Mouse (Mus musculus) spleen, adult 2 months (tissue): ENCODE results near the gene Kif3c. TPM values are rescaled to one million over a fixed set of nuclear protein-coding genes. Genes with fewer than 3 reads are reported as not detected.

ENCODE experiments used
- DNase-seq, 2 experiments: peaks; one replicate each; pipeline versions ENCODE4 v3.0.0 to v3.0.0-alpha.2; 2012 to 2021; ENCODE audit warnings: low spot score in 2 of 2, low read depth in 1 of 2
- H3K27ac ChIP-seq: fragments of 200-500 bp; 2 replicates; pipeline ENCODE4 v1.5.1; 2012; ENCODE audit warnings: low read length, inconsistent platforms; ENCODE audit not compliant: insufficient read depth
- H3K27me3 ChIP-seq: fragments of 200-500 bp; 2 replicates; pipeline ENCODE4 v1.6.1; 2012; ENCODE audit warnings: mild to moderate bottlenecking, moderate library complexity, low read length, inconsistent platforms; ENCODE audit not compliant: control insufficient read depth, insufficient read depth
- H3K36me3 ChIP-seq: fragments of 200-500 bp; 2 replicates; pipeline ENCODE4 v1.6.1; 2012; ENCODE audit warnings: mild to moderate bottlenecking, low read length, inconsistent platforms; ENCODE audit not compliant: control insufficient read depth, insufficient read depth
- H3K4me1 ChIP-seq: fragments of 200-500 bp; 2 replicates; pipeline ENCODE4 v1.6.1; 2011; ENCODE audit warnings: inconsistent platforms; ENCODE audit not compliant: control insufficient read depth, insufficient read depth, insufficient read length
- H3K4me3 ChIP-seq: fragments of 200-500 bp; 2 replicates; pipeline ENCODE4 v1.5.1; 2011; ENCODE audit warnings: mild to moderate bottlenecking, inconsistent platforms; ENCODE audit not compliant: insufficient read depth, insufficient read length; ENCODE audit errors: extremely low read depth
- CTCF ChIP-seq: fragments of 200-500 bp; IDR thresholded peaks from 2 replicates; pipeline ENCODE4 v1.5.1; 2011; ENCODE audit warnings: mild to moderate bottlenecking, inconsistent platforms; ENCODE audit not compliant: insufficient read depth, insufficient read length, insufficient replicate concordance; ENCODE audit errors: extremely low read depth
- POLR2A ChIP-seq: fragments of 200-500 bp; IDR thresholded peaks from 2 replicates; pipeline ENCODE4 v1.6.1; 2011; ENCODE audit warnings: low read depth, low read length, inconsistent platforms
- WGBS: fragments of 180-500 bp; shearing (Covaris S2); methylation state at CpG from one replicate; pipeline ENCODE4 v1.1.7; 2018; 5-methylcytosine and 5-hydroxymethylcytosine counted together
- polyA plus RNA-seq: library from polyadenylated mRNA; depleted of rRNA; stranded (reverse); fragments of >200 nt; gene quantifications from 2 replicates; pipeline ENCODE4 v1.2.3, GENCODE M21; 2012

The Kif3c gene
- polyA plus RNA-seq, 1 experiment: 3.5 TPM

DNA sequence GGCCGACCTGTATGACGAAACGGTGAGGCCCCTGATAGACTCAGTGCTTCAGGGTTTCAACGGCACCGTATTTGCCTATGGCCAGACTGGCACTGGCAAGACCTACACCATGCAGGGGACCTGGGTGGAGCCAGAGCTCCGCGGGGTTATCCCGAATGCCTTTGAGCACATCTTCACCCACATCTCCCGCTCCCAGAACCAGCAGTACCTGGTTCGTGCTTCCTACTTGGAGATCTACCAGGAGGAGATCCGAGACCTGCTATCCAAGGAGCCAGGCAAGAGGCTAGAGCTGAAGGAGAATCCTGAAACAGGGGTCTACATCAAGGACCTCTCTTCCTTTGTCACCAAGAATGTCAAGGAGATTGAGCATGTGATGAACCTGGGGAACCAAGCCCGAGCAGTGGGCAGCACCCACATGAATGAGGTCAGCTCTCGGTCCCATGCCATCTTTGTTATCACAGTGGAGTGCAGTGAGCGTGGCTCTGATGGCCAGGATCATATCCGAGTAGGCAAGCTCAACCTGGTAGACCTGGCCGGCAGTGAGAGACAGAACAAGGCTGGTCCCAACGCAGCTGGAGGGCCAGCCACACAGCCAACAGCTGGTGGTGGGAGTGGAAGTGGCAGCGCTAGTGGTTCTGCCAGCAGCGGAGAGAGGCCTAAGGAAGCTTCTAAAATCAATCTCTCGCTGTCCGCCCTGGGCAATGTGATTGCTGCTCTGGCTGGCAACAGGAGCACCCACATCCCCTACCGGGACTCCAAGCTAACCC is 1.4 kb downstream of the Kif3c start:
- Histone ChIP-seq H3K27me3 (no peaks in the 10 kb centered on the region), H3K4me1 (peaks cover 7% of the 10 kb centered on the region), H3K4me3 (no peak overlapping the region), H3K27ac (no peak overlapping the region), H3K36me3 (no peaks in the 10 kb centered on the region)
- no peak for DNase-seq
- WGBS: 82% methylated on average over 22 of the region's 22 CpGs
- no peak for TF ChIP-seq POLR2A
- TF ChIP-seq CTCF: no peak

DNA sequence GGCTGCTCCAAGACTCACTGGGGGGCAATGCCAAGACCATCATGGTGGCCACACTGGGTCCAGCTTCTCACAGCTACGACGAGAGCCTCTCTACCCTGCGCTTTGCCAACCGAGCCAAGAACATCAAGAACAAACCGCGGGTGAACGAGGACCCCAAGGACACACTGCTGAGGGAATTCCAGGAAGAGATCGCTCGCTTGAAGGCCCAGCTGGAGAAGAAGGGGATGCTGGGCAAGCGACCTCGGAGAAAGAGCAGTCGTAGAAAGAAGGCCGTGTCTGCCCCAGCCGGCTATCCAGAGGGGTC is 2.0 kb downstream of the Kif3c start:
- no peak overlapping the region for H3K27ac ChIP-seq
- TF ChIP-seq CTCF (no peak), POLR2A (no peak)
- DNase-seq: no peak
- H3K4me3 ChIP-seq: no peak overlapping the region
- no peaks in the 10 kb centered on the region for H3K27me3 ChIP-seq
- no peaks in the 10 kb centered on the region for H3K36me3 ChIP-seq
- 96% methylated on average over 14 of the region's 14 CpGs for WGBS
- peaks cover 7% of the 10 kb centered on the region for H3K4me1 ChIP-seq

DNA sequence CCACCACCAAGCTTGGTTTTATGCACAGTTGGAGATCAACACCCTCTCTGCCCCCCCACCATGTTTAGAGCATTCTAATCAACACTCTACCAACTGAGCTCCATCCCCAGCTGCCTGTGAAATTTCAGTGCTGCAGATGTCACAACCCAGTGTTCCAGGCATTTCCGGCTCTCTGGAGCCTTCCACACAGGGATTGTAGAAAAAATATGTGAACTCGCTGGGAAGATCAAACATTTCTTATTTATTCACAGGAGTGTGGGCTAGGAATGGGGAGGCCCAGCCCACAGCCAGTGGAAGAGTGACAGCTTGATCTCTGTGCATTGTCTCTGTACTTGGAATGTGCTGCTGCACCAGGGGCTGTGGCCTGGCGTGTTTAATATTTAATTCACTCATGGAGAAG is 3.8 kb downstream of the Kif3c start:
- TF ChIP-seq CTCF: no peak
- no peak for TF ChIP-seq POLR2A
- H3K4me1 ChIP-seq: peaks cover 7% of the 10 kb centered on the region
- H3K27me3 ChIP-seq: no peaks in the 10 kb centered on the region
- no peak for DNase-seq
- no peaks in the 10 kb centered on the region for H3K36me3 ChIP-seq
- 85% methylated on average over 3 of the region's 3 CpGs for WGBS
- H3K27ac ChIP-seq: no peak overlapping the region
- H3K4me3 ChIP-seq: no peak overlapping the region

DNA sequence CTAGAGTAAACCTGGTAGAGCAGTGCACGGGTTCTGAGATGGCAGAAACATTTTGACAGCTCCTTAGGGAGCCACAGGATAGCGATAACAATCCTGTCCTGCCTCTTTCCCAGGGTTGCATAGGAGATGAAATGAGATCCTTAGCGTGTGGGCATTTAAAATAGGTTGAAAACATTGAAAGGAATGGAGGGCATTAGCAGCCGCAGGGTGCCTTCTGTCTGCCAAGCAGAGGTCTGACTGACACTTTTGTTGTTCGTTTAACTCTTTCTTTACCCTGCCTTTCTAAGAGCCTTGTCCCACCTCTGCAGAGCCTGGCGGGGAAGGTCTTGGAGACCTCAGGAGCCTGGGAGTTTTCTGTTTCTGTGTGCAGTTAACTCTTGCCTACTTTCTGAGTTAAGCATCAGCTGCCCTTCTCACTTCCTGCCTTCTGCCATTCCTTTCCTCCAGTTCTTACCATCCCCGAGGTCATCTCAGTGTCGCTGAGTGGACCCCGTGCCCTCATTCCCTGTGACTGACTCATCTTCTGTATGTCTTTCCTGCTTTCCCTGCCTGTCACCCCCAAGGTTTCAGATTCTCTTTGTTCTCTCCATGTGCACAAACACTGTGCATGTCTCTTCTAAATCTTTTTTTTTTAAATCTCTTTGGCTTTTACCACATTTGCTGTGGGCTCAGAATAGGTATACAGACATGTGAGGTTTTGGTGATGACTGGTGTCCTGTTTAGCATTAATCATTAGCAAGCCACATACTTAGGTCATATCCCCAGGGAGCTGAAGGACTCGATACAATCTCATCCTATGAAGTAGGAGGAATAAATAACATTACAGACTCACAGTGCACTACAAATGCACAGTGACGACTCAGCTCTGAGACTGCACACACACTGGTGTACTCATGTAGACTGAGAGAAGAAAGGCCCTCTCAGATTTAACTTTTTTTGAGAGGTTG is 6.3 kb downstream of the Kif3c start:
- Histone ChIP-seq H3K27ac (no peak overlapping the region), H3K4me3 (no peak overlapping the region), H3K27me3 (no peaks in the 10 kb centered on the region), H3K4me1 (no peaks in the 10 kb centered on the region), H3K36me3 (no peaks in the 10 kb centered on the region)
- no peak for DNase-seq
- TF ChIP-seq POLR2A: no peak
- no peak for TF ChIP-seq CTCF
- WGBS: 76% methylated on average over 11 of the region's 11 CpGs

DNA sequence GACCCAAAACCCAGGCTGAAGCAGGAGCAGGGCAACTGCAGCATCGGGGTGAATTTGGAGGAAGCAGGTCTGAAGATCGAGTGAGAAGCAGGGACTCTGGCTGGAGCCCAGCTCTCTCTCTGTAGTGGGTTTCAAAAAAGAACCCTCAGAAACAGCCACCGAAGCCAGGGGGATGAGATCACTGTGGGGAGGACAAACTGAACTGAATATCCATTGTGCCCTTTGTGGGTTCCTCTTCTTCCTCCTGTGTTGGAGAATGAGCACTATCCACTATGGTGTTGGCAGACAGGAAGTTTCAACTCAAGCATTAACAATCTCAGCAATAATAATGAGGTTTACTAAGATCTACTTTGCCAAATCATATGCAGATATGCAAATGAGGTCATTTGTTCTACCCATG is 7.1 kb downstream of the Kif3c start:
- WGBS: 27% methylated on average over 3 of the region's 3 CpGs
- Histone ChIP-seq H3K4me3 (no peak overlapping the region), H3K4me1 (no peaks in the 10 kb centered on the region), H3K27me3 (no peaks in the 10 kb centered on the region), H3K36me3 (no peaks in the 10 kb centered on the region), H3K27ac (no peak overlapping the region)
- no peak for DNase-seq
- TF ChIP-seq POLR2A (no peak), CTCF (no peak)

DNA sequence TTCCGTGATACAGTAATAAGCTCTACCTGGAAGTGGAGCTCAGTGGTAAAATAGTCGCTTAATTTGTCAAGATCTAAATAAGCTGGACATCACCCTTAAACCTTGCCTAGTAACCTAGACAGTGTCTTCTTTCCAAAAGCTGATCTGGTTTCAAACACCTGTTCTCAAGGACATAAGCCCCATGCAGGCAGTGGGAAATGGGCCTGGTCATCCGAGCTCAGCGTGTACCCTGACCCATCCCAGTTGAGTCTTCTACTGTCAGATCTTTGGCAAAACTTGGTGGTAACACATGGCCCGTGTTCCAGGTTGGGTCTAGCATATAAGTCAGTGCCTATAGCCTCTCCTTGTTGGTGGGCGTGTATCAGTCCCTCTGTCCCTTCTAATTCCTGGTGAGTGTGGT is 8.6 kb downstream of the Kif3c start:
- no peak overlapping the region for H3K4me3 ChIP-seq
- H3K4me1 ChIP-seq: no peaks in the 10 kb centered on the region
- no peaks in the 10 kb centered on the region for H3K36me3 ChIP-seq
- no peak for DNase-seq
- 93% methylated on average over 6 of the region's 6 CpGs for WGBS
- no peak overlapping the region for H3K27ac ChIP-seq
- no peaks in the 10 kb centered on the region for H3K27me3 ChIP-seq
- TF ChIP-seq CTCF (no peak), POLR2A (no peak)

DNA sequence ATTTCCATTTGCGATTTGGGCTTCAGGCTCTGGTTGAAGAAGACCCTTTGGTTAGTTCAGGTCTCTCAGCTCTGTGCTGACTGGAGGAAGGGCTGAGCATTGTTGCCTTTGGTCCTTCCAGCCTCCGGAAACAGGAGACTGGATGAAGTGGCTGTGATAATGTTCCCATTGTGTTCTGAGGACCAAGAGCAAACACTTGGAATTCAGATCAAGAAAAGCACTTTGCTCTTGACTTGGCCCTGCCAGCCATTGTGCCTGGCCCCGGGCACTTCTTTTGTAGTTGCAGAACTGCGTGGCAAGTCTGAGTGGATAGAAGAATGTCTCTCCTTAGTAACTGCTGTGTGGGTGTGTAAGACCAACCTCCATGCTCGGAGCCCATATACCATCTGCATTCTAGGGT is 9.6 kb downstream of the Kif3c start:
- Histone ChIP-seq H3K36me3 (no peaks in the 10 kb centered on the region), H3K27me3 (no peaks in the 10 kb centered on the region), H3K27ac (no peak overlapping the region), H3K4me1 (no peaks in the 10 kb centered on the region), H3K4me3 (no peak overlapping the region)
- DNase-seq: no peak
- TF ChIP-seq POLR2A (no peak), CTCF (no peak)
- WGBS: 94% methylated on average over 5 of the region's 5 CpGs
